Mouse (Mus musculus): ENCODE measurements around the gene H2-Q7. TPM values are rescaled to one million over a fixed set of nuclear protein-coding genes. Genes with fewer than 3 reads are reported as not detected.

Gene H2-Q7
- polyA plus RNA-seq, 1 experiment from 2014 or later: 4.3 TPM

DNA sequence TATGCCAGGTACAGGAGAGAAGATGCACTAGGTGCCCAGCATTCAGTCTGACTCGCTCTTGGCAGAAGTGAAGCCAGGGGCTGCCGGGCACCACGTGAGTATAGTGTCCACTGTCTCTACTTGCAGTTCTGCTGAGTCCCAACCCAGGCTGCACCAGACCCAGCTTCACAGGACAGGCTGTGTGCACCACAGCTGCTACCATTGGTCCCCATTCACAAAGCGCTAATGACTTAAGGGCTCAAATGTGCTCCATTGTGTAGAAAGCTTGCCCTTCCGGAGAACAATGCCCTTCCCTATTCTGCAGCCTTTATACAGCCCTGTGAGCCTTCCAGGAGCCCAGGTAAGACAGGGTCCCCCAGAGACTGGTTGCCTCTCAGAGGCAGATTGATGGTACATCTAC, 51.4 kb downstream of the H2-Q7 start:
- Histone ChIP-seq H3K27ac (ENCODE audit: low read depth, low read length) (no peak overlapping the region), H3K4me3 (ENCODE audit: low read length) (no peak overlapping the region), H3K27me3 (replicated peaks; ENCODE audit: control insufficient read depth, insufficient read depth, low read length) (no peaks in the 10 kb centered on the region), H3K36me3 (ENCODE audit: control insufficient read depth, insufficient read depth, low read length) (no peaks in the 10 kb centered on the region), H3K9ac (ENCODE audit: low read depth, low read length) (no peak overlapping the region), H3K4me2 (ENCODE audit: low read length) (no peak overlapping the region), H3K9me3 (ENCODE audit: control insufficient read depth, low read length) (no peaks in the 10 kb centered on the region), H3K4me1 (ENCODE audit: control insufficient read depth, insufficient read depth, low read depth, low read length) (no peaks in the 10 kb centered on the region)
- WGBS: 47% methylated on average over 5 of the region's 5 CpGs
- no peak for ATAC-seq

Other genes with a start within 250 kb of the H2-Q7 start
- 1.1 and 1.2 TPM in 2 replicates for gene Ltb, start 244.7 kb upstream of the H2-Q7 start, polyA plus RNA-seq (2015; fragmentation: Nextera tagmentation; extraction: Ambion mirVana)
- gene Tnf, start 237.1 kb upstream of the H2-Q7 start, polyA plus RNA-seq (2015; fragmentation: Nextera tagmentation; extraction: Ambion mirVana): not detected in 2 replicates
- 0.37 and 0.80 TPM in 2 replicates for gene Lta, start 233.8 kb upstream of the H2-Q7 start, polyA plus RNA-seq (2015; fragmentation: Nextera tagmentation; extraction: Ambion mirVana)
- gene Gm16181, start 218.3 kb upstream of the H2-Q7 start, polyA plus RNA-seq (2015; fragmentation: Nextera tagmentation; extraction: Ambion mirVana): 0.34 and 0.45 TPM in 2 replicates
- gene Atp6v1g2, start 205.5 kb upstream of the H2-Q7 start, polyA plus RNA-seq (2015; fragmentation: Nextera tagmentation; extraction: Ambion mirVana): 140 and 151 TPM in 2 replicates
- gene Nfkbil1, start 203.4 kb upstream of the H2-Q7 start, polyA plus RNA-seq (2015; fragmentation: Nextera tagmentation; extraction: Ambion mirVana): 9.8 and 10.1 TPM in 2 replicates
- 331 and 355 TPM in 2 replicates for gene Ddx39b, start 197.4 kb upstream of the H2-Q7 start, polyA plus RNA-seq (2015; fragmentation: Nextera tagmentation; extraction: Ambion mirVana)
- gene H2-D1, start 176.4 kb upstream of the H2-Q7 start, polyA plus RNA-seq (2015; fragmentation: Nextera tagmentation; extraction: Ambion mirVana): 125 and 134 TPM in 2 replicates
- gene H2-Q1, start 118.8 kb upstream of the H2-Q7 start, polyA plus RNA-seq (2015; fragmentation: Nextera tagmentation; extraction: Ambion mirVana): 0.64 and 0.67 TPM in 2 replicates
- 3.7 and 6.3 TPM in 2 replicates for gene H2-Q2, start 96.9 kb upstream of the H2-Q7 start, polyA plus RNA-seq (2015; fragmentation: Nextera tagmentation; extraction: Ambion mirVana)
- gene H2-Q4, start 59.5 kb upstream of the H2-Q7 start, polyA plus RNA-seq (2015; fragmentation: Nextera tagmentation; extraction: Ambion mirVana): 0.89 TPM in 2 replicates
- gene H2-Q6, start 14.3 kb upstream of the H2-Q7 start, polyA plus RNA-seq (2015; fragmentation: Nextera tagmentation; extraction: Ambion mirVana): 1.1 and 1.2 TPM in 2 replicates
- 0.11 and 0.21 TPM in 2 replicates for gene H2-Q10, start 30.9 kb downstream of the H2-Q7 start, polyA plus RNA-seq (2015; fragmentation: Nextera tagmentation; extraction: Ambion mirVana)
- gene Pou5f1, start 66.9 kb downstream of the H2-Q7 start, polyA plus RNA-seq (2015; fragmentation: Nextera tagmentation; extraction: Ambion mirVana): not detected in 2 replicates
- gene Tcf19, start 77.7 kb downstream of the H2-Q7 start, polyA plus RNA-seq (2015; fragmentation: Nextera tagmentation; extraction: Ambion mirVana): 16.4 and 21.2 TPM in 2 replicates
- 5.8 and 6.3 TPM in 2 replicates for gene Cchcr1, start 77.9 kb downstream of the H2-Q7 start, polyA plus RNA-seq (2015; fragmentation: Nextera tagmentation; extraction: Ambion mirVana)
- gene Psors1c2, start 94.0 kb downstream of the H2-Q7 start, polyA plus RNA-seq (2015; fragmentation: Nextera tagmentation; extraction: Ambion mirVana): 0.94 and 1.1 TPM in 2 replicates
- gene Cdsn, start 113.0 kb downstream of the H2-Q7 start, polyA plus RNA-seq (2015; fragmentation: Nextera tagmentation; extraction: Ambion mirVana): 0.19 and 0.28 TPM in 2 replicates
- 0.11 and 0.12 TPM in 2 replicates for gene 2300002M23Rik, start 128.3 kb downstream of the H2-Q7 start, polyA plus RNA-seq (2015; fragmentation: Nextera tagmentation; extraction: Ambion mirVana)
- gene Sfta2, start 162.4 kb downstream of the H2-Q7 start, polyA plus RNA-seq (2015; fragmentation: Nextera tagmentation; extraction: Ambion mirVana): not detected in 2 replicates
- gene Gm9573, start 187.5 kb downstream of the H2-Q7 start, polyA plus RNA-seq (2015; fragmentation: Nextera tagmentation; extraction: Ambion mirVana): not detected in 2 replicates
- not detected in 2 replicates for gene Mucl3, start 204.5 kb downstream of the H2-Q7 start, polyA plus RNA-seq (2015; fragmentation: Nextera tagmentation; extraction: Ambion mirVana)
- 16.7 and 17.9 TPM in 2 replicates for gene Vars2, start 228.4 kb downstream of the H2-Q7 start, polyA plus RNA-seq (2015; fragmentation: Nextera tagmentation; extraction: Ambion mirVana)
- 27.8 and 28.1 TPM in 2 replicates for gene Gtf2h4, start 234.6 kb downstream of the H2-Q7 start, polyA plus RNA-seq (2015; fragmentation: Nextera tagmentation; extraction: Ambion mirVana)

Data from hindbrain, embryonic 16.5 days (tissue).